Mouse (Mus musculus) olfactory bulb, adult 2 months (tissue): Measurements from ENCODE around the gene Hp1bp3.

Experiments
- CTCF ChIP-seq: fragments of 200-500 bp; IDR thresholded peaks from 2 replicates; pipeline ENCODE4 v1.5.1; 2012; ENCODE audit warnings: low read depth, mild to moderate bottlenecking, low read length, moderate library complexity; ENCODE audit not compliant: insufficient read depth
- POLR2A ChIP-seq: fragments of 200-500 bp; IDR thresholded peaks from 2 replicates; pipeline ENCODE4 v1.6.1; 2012; ENCODE audit warnings: mild to moderate bottlenecking, low read depth, low read length, moderate library complexity; ENCODE audit not compliant: insufficient read depth

- TF ChIP-seq CTCF (no peak), POLR2A (no peak)
These were observed 75.9 kb downstream of the Hp1bp3 start for GRCm38 (mm10) chr4:138292028-138292427.
